Mouse (Mus musculus): ENCODE measurements around the gene E130114P18Rik.

DNA sequence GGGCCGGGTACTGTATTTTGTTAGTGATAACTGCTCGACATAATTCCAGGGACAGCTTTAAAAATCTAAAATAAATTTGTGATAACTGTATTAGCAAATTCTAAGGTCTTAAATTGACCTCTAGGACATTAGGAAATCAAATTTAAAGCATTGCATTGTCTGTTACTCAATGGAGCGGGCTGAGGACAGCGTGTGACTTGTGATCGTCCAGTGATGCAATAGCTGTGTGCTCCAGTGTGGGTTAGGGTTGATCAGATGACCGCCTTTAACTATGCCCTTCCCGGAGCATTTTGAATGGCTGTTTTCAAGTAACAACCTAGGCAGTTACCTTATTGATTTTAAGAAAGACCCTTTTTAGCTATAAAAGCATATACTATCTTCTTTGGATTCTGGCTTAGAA, 36.6 kb upstream of the E130114P18Rik start:
- TF ChIP-seq CTCF (IDR thresholded peaks at IDR 0.05; ENCODE audit: borderline replicate concordance, extremely low read depth, insufficient read depth, insufficient read length) (no peak), POLR2A (IDR thresholded peaks at IDR 0.05; ENCODE audit: borderline replicate concordance, extremely low read depth, insufficient read depth, insufficient read length, poor library complexity, severe bottlenecking) (no peak)
